Mouse (Mus musculus) intestine, embryonic 14.5 days (tissue): ENCODE measurements around the gene Lpcat2b. TPM values are rescaled to one million over a fixed set of nuclear protein-coding genes. Genes with fewer than 3 reads are reported as not detected.
A peak's percentile ranks its signal among the peaks of the same experiment; 100 is the strongest.
"Not testable (repeated sequence)": the region's sequence is repeated elsewhere in the genome, so short reads cannot be mapped to it uniquely, and the experiment has no call there.

Experiments
- ATAC-seq: fragments of 200-750 bp; cut with Nextera tagmentation; replicated peaks from 2 replicates; pipeline ENCODE4 v1.8.0; 2017; ENCODE audit warnings: low read depth, moderate number of reproducible peaks, moderate TSS enrichment, moderate library complexity; ENCODE audit not compliant: low FRiP score, low TSS enrichment
- DNase-seq: peaks from one replicate; pipeline ENCODE4 v3.0.0-alpha.2; 2018; ENCODE audit warnings: low spot score
- H3K27ac ChIP-seq: fragments of 300-500 bp; sonication (generic); 2 replicates; pipeline ENCODE4 v1.5.1; 2014; ENCODE audit warnings: low read depth, mild to moderate bottlenecking, control low read depth
- H3K27me3 ChIP-seq: fragments of 300-500 bp; sonication (generic); replicated peaks from 2 replicates; pipeline ENCODE4 v1.6.1; 2014; ENCODE audit warnings: low read length, control low read depth; ENCODE audit not compliant: control insufficient read depth, insufficient read depth
- H3K36me3 ChIP-seq: fragments of 300-500 bp; sonication (generic); 2 replicates; pipeline ENCODE4 v1.6.1; 2014; ENCODE audit warnings: low read length, control low read depth; ENCODE audit not compliant: control insufficient read depth, insufficient read depth
- H3K4me1 ChIP-seq: fragments of 300-500 bp; sonication (generic); replicated peaks from 2 replicates; pipeline ENCODE4 v1.6.1; 2014; ENCODE audit warnings: low read length, control low read depth, mixed read lengths; ENCODE audit not compliant: control insufficient read depth, insufficient read depth
- H3K4me2 ChIP-seq: fragments of 300-500 bp; sonication (generic); 2 replicates; pipeline ENCODE4 v1.6.1; 2014; ENCODE audit warnings: low read length
- H3K4me3 ChIP-seq: fragments of 300-500 bp; sonication (generic); 2 replicates; pipeline ENCODE4 v1.5.1; 2014; ENCODE audit warnings: low read depth, low read length, control low read depth, mixed read lengths
- H3K9ac ChIP-seq: fragments of 300-500 bp; sonication (generic); 2 replicates; pipeline ENCODE4 v1.6.1; 2014; ENCODE audit warnings: mild to moderate bottlenecking, low read length
- H3K9me3 ChIP-seq: fragments of 300-500 bp; sonication (generic); 2 replicates; pipeline ENCODE4 v1.6.1; 2016; ENCODE audit warnings: low read length, control low read depth; ENCODE audit not compliant: control insufficient read depth
- WGBS: fragments of 180-500 bp; shearing (Covaris S2); extraction: QIAGEN DNeasy Blood & Tissue Kit; methylation state at CpG from one replicate; pipeline ENCODE4 v1.1.7; 2014; 5-methylcytosine and 5-hydroxymethylcytosine counted together
- polyA plus RNA-seq: library from polyadenylated mRNA; unstranded; fragments of >200 nt; fragmentation: Nextera tagmentation; extraction: Ambion mirVana; gene quantifications from 2 replicates; pipeline ENCODE4 v1.2.1, GENCODE M21; 2014

Gene Lpcat2b
- not detected in 2 replicates for polyA plus RNA-seq

GRCm38 (mm10) chr5:107431249-107431648, at the start of gene Lpcat2b:
Lpcat2b (plus strand) TSS chr5:107431549.
- no peak for ATAC-seq
- H3K4me1 ChIP-seq = no peaks in the 10 kb centered on the region
- H3K4me3 ChIP-seq = no peak within 1 kb of the TSS
- no peak for DNase-seq
- no peaks in the 10 kb centered on the region for H3K36me3 ChIP-seq
- no peaks in the 10 kb centered on the region for H3K27me3 ChIP-seq
- H3K27ac ChIP-seq = no peak within 1 kb of the TSS
- 81% methylated on average over 3 of the region's 3 CpGs for WGBS
- no peaks in the 10 kb centered on the region for H3K9me3 ChIP-seq
- H3K9ac ChIP-seq = no peak within 1 kb of the TSS
- H3K4me2 ChIP-seq = no peak within 1 kb of the TSS

- not testable (repeated sequence) for H3K27ac ChIP-seq, H3K9ac ChIP-seq, DNase-seq, H3K9me3 ChIP-seq, H3K27me3 ChIP-seq, H3K36me3 ChIP-seq, H3K4me1 ChIP-seq, H3K4me3 ChIP-seq, ATAC-seq, H3K4me2 ChIP-seq
Measured at GRCm38 (mm10) chr5:107386448-107386847, 44.9 kb upstream of the Lpcat2b start.

GRCm38 (mm10) chr5:107387788-107388187, 43.6 kb upstream of the Lpcat2b start:
- no peaks in the 10 kb centered on the region for H3K36me3 ChIP-seq
- ATAC-seq (no peak), DNase-seq (no peak)
- 93% methylated on average over 1 of the region's 1 CpGs for WGBS
- no peak overlapping the region for H3K4me2 ChIP-seq
- H3K9ac ChIP-seq = no peak overlapping the region
- no peaks in the 10 kb centered on the region for H3K4me1 ChIP-seq
- no peaks in the 10 kb centered on the region for H3K27me3 ChIP-seq
- H3K4me3 ChIP-seq = no peak overlapping the region
- no peaks in the 10 kb centered on the region for H3K9me3 ChIP-seq
- no peak overlapping the region for H3K27ac ChIP-seq

GRCm38 (mm10) chr5:107389373-107389772, 42.0 kb upstream of the Lpcat2b start:
- Histone ChIP-seq H3K9me3 (no peaks in the 10 kb centered on the region), H3K4me1 (no peaks in the 10 kb centered on the region), H3K9ac (no peak overlapping the region), H3K4me2 (no peak overlapping the region), H3K36me3 (no peaks in the 10 kb centered on the region), H3K27ac (no peak overlapping the region), H3K4me3 (no peak overlapping the region), H3K27me3 (no peaks in the 10 kb centered on the region)
- no peak for DNase-seq
- no peak for ATAC-seq
- WGBS = 96% methylated on average over 2 of the region's 2 CpGs

GRCm38 (mm10) chr5:107394437-107394836, 36.9 kb upstream of the Lpcat2b start:
- Histone ChIP-seq H3K4me2 (no peak overlapping the region), H3K27ac (no peak overlapping the region), H3K9me3 (no peaks in the 10 kb centered on the region), H3K9ac (no peak overlapping the region), H3K27me3 (no peaks in the 10 kb centered on the region), H3K36me3 (no peaks in the 10 kb centered on the region), H3K4me1 (no peaks in the 10 kb centered on the region), H3K4me3 (no peak overlapping the region)
- DNase-seq = no peak
- 76% methylated on average over 2 of the region's 2 CpGs for WGBS
- no peak for ATAC-seq

GRCm38 (mm10) chr5:107402436-107402835, 28.9 kb upstream of the Lpcat2b start, which contains the start of gene Ephx4:
Ephx4 (plus strand) TSS chr5:107402736.
- Histone ChIP-seq H3K9me3 (no peaks in the 10 kb centered on the region), H3K27ac (no peak within 1 kb of the TSS), H3K4me3 (peak within 1 kb of the TSS; percentile 56), H3K27me3 (peaks cover 36% of the 10 kb centered on the region), H3K4me1 (no peaks in the 10 kb centered on the region), H3K36me3 (no peaks in the 10 kb centered on the region), H3K4me2 (peak within 1 kb of the TSS; percentile 99), H3K9ac (peak within 1 kb of the TSS; percentile 48)
- 27% methylated on average over 5 of the region's 5 CpGs for WGBS
- no peak for ATAC-seq
- DNase-seq = peak; percentile 51

- H3K9ac ChIP-seq = peak overlapping the region; percentile 48
- no peak overlapping the region for H3K27ac ChIP-seq
- under 1% methylated on average over 76 of the region's 80 CpGs for WGBS
- H3K4me3 ChIP-seq = peak overlapping the region; percentile 56
- no peaks in the 10 kb centered on the region for H3K9me3 ChIP-seq
- peaks cover 36% of the 10 kb centered on the region for H3K27me3 ChIP-seq
- peak overlapping the region; percentile 99 for H3K4me2 ChIP-seq
- H3K4me1 ChIP-seq = no peaks in the 10 kb centered on the region
- no peaks in the 10 kb centered on the region for H3K36me3 ChIP-seq
- DNase-seq (peak; percentile 72), ATAC-seq (peak; percentile 81)
Measured at GRCm38 (mm10) chr5:107403011-107403946, 28.1 kb upstream of the Lpcat2b start.

GRCm38 (mm10) chr5:107403947-107404684, 27.2 kb upstream of the Lpcat2b start:
- Histone ChIP-seq H3K27ac (no peak overlapping the region), H3K4me2 (peak overlapping the region; percentile 99), H3K36me3 (no peaks in the 10 kb centered on the region), H3K9ac (peak overlapping the region; percentile 48), H3K27me3 (peaks cover 36% of the 10 kb centered on the region), H3K9me3 (no peaks in the 10 kb centered on the region), H3K4me3 (peak overlapping the region; percentile 56), H3K4me1 (no peaks in the 10 kb centered on the region)
- DNase-seq (no peak), ATAC-seq (no peak)
- WGBS = 34% methylated on average over 12 of the region's 12 CpGs
